Mouse (Mus musculus) Patski (cell line): ENCODE data around the gene Ccdc3. TPM values are rescaled to one million over a fixed set of nuclear protein-coding genes. Genes with fewer than 3 reads are reported as not detected.

Experiments
- ATAC-seq: fragments of 100-300 bp; one replicate; pipeline ENCODE4 v1.8.0; 2021
- CTCF ChIA-PET: fragments of 350-600 bp; sonication (Branson Sonifier 250); formaldehyde crosslinking; loops from one replicate; lab custom pipeline; 2022; ENCODE audit warnings: inconsistent platforms; lab: Charles Lee
- POLR2A ChIA-PET: fragments of 350-600 bp; sonication (Branson Sonifier 250); formaldehyde crosslinking; loops from one replicate; lab custom pipeline; 2022; ENCODE audit warnings: antibody characterized with exemption, inconsistent platforms; lab: Charles Lee
- DNase-seq: peaks from one replicate; pipeline ENCODE4 v3.0.0-alpha.2; 2011; ENCODE audit warnings: low read depth, low spot score
- H3K27me3 ChIP-seq: fragments of 371-371 bp; one replicate; pipeline ENCODE4 v1.5.1; 2021
- CTCF ChIP-seq: fragments of 100-300 bp; IDR thresholded peaks from one replicate; pipeline ENCODE4 v1.5.1; 2021
- in situ Hi-C: fragments of 300-500 bp; cut with MboI; formaldehyde crosslinking; loops from 3 replicates; pipeline ENCODE4 v1.11.1; 2018; ENCODE audit warnings: low pct_unique_long_range_greater_than_20kb, mixed read lengths
- polyA plus RNA-seq: library from polyadenylated mRNA; unstranded; gene quantifications from one replicate; pipeline ENCODE4 v1.2.3, GENCODE M21; 2021

Ccdc3 gene
- polyA plus RNA-seq, 1 experiment from 2014 or later, result 0.24 TPM

GRCm38 (mm10) chr2:5116856-5117532 lies 20.6 kb upstream of the Ccdc3 start:
- TF ChIP-seq CTCF, result no peak
- ChIA-PET POLR2A (no interaction called here), CTCF (interaction anchor here (1.2 kb wide), 1 partner anchor 279 kb away, joined by 3 read pairs; no protein-coding TSS in a partner anchor)
- peak; percentile 46 for ATAC-seq
- DNase-seq, result no peak
- no peaks in the 10 kb centered on the region for H3K27me3 ChIP-seq
- in situ Hi-C loops, result no loop called here

DNA sequence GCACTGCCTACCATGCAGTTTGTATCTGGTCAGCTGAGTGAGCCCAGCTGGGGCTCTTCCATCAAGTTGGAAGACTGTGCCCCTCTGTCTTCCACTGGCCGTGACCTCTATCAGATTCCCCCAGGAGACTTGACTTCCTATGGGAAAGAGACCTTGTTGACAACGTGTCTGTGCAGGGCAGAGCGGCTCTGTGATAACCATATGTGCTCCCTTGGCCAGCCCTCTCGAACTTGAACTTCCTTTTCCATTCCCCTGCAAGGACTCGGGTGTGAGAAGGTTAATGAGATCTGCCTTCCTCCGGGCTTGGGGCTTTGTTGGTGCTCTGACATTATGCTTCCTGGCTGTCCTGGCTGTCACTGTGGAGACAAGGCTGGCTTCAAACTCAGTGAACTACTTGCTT lies 12.1 kb upstream of the Ccdc3 start:
- POLR2A ChIA-PET, result no interaction called here
- in situ Hi-C loops, result no loop called here
- no peaks in the 10 kb centered on the region for H3K27me3 ChIP-seq
- no peak for DNase-seq
- no peak for ATAC-seq
- CTCF ChIA-PET, result interaction anchor here (1.1 to 1.2 kb wide), 2 partner anchors 9 to 14 kb away, joined by 3 to 4 read pairs; no protein-coding TSS in a partner anchor
- TF ChIP-seq CTCF, result no peak

GRCm38 (mm10) chr2:5127369-5127768 lies 10.2 kb upstream of the Ccdc3 start:
- DNase-seq, result no peak
- ChIA-PET CTCF (no interaction called here), POLR2A (no interaction called here)
- in situ Hi-C loops, result no loop called here
- H3K27me3 ChIP-seq, result no peaks in the 10 kb centered on the region
- no peak for TF ChIP-seq CTCF
- no peak for ATAC-seq

DNA sequence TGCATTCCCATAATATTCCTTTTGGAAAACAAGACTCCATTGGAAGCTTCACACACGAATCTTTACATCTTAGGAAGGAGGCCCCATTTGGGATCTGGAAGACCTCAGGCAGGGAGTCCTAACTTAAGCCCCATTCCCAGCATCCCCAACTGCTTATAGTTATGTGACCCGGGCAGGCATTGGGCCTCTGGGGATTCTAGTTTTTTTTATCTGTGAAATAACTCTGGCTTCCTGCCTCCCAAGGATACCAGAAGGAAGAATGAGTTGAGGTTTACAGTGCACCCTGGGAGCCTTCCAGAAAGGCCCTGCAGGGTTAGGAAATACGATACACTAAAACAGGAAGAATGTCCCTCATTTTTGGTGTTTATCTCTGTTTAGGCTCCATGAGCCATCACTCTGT lies 8.5 kb upstream of the Ccdc3 start:
- ATAC-seq (no peak), DNase-seq (no peak)
- in situ Hi-C loops, result no loop called here
- CTCF ChIA-PET, result no interaction called here
- H3K27me3 ChIP-seq, result no peaks in the 10 kb centered on the region
- POLR2A ChIA-PET, result no interaction called here
- TF ChIP-seq CTCF, result no peak

DNA sequence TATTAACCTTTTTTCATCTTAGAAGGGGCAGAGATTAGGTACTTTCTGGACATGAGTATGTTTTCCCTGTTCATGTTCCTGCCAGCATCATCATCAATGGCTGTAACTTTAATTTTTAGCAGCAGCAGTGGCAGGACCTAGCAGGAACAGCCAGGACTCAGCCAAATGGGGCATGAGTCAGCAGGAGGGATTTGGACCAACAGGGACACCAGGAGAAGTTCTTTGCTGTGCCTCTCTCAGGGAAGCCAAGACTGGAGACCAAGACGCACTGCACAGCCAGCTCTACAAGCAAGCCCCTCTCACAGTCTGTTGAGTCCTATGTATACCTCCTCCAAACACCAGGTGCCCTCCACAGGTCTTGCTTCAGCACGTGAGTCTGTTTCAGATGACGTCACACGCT lies 5.5 kb upstream of the Ccdc3 start:
- H3K27me3 ChIP-seq, result peaks cover 3% of the 10 kb centered on the region
- POLR2A ChIA-PET, result interaction anchor here (0.6 kb wide), 1 partner anchor 57 kb away, joined by 5 read pairs; no protein-coding TSS in a partner anchor
- CTCF ChIA-PET, result no interaction called here
- no peak for ATAC-seq
- DNase-seq, result no peak
- TF ChIP-seq CTCF, result no peak
- in situ Hi-C loops, result no loop called here

DNA sequence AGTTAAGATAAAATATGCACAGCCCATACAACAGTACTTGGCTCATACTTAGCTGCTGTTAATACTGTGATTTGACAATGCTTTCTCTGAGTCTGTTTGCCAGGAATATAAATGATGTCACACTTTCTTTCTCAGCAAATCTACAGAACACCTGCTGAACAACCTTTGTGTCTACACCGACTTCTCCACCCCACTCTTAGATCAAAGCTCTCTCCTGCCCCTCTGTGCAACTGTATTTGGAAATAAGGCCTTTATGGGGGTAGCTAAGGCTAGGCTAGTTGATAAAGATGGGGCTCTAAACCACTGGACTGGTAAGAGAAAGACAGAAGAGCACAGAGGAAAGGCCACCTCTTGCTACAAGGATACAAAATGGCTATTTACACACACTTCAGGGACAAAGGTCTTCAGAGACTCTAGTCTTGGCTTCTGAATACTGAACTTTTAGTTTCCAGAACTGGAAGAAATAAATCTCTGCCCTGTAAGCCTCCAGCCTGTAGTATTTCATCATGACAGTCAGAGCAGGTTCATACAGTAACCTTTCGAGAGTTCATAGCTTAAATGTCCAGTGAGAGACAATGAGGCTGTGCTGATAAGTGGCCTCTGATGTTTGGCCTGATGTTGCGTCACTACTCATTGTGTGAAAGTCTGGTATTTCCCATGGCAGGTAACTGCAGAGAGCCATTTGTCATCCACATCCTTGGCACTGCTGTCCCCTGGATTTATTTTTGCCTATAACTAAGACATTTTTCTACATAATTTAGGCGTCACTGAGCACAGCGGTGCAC lies 2.4 kb upstream of the Ccdc3 start:
- DNase-seq, result no peak
- TF ChIP-seq CTCF, result no peak
- ChIA-PET CTCF (interaction anchor here (1.3 kb wide), 1 partner anchor 10 kb away, joined by 4 read pairs; no protein-coding TSS in a partner anchor), POLR2A (no interaction called here)
- ATAC-seq, result no peak
- peaks cover 17% of the 10 kb centered on the region for H3K27me3 ChIP-seq
- in situ Hi-C loops, result no loop called here

- ATAC-seq (no peak), DNase-seq (no peak)
- CTCF ChIA-PET, result interaction anchor here (1.5 kb wide), 1 partner anchor 15 kb away, joined by 3 read pairs; no protein-coding TSS in a partner anchor
- peaks cover 20% of the 10 kb centered on the region for H3K27me3 ChIP-seq
- in situ Hi-C loops, result no loop called here
- POLR2A ChIA-PET, result no interaction called here
- no peak for TF ChIP-seq CTCF
Measured at GRCm38 (mm10) chr2:5139961-5140360, 2.4 kb downstream of the Ccdc3 start.

- no peak for DNase-seq
- ChIA-PET CTCF (no interaction called here), POLR2A (no interaction called here)
- peaks cover 3% of the 10 kb centered on the region for H3K27me3 ChIP-seq
- ATAC-seq, result no peak
- TF ChIP-seq CTCF, result no peak
- in situ Hi-C loops, result no loop called here
Measured at GRCm38 (mm10) chr2:5144446-5144845, 6.9 kb downstream of the Ccdc3 start.

DNA sequence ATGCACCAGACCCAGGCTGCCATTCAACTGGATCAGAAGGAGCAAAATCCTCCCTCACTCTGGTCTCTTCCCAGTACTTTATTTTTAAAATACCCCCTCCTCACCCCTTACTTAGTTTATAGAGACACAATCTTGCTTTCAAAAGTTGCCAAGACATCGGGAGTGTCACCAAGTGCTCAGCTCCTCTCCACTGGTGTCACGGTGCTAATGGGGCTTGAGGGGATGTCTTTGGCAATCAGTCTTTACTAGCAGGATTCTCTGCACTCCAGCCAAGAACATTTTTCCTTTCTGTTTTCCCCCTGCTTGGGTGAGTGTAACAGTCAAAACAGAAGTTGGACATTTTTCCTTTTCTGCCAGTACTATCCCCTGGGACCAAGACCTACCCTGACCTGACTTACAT lies 10.3 kb downstream of the Ccdc3 start:
- in situ Hi-C loops, result no loop called here
- ATAC-seq (no peak), DNase-seq (no peak)
- ChIA-PET POLR2A (no interaction called here), CTCF (no interaction called here)
- TF ChIP-seq CTCF, result no peak
- no peaks in the 10 kb centered on the region for H3K27me3 ChIP-seq

- peak; percentile 6 for TF ChIP-seq CTCF
- ChIA-PET POLR2A (no interaction called here), CTCF (interaction anchor here (2.2 kb wide), 1 partner anchor 11 kb away, joined by 10 read pairs; no protein-coding TSS in a partner anchor)
- ATAC-seq (no peak), DNase-seq (no peak)
- peaks cover 3% of the 10 kb centered on the region for H3K27me3 ChIP-seq
- in situ Hi-C loops, result no loop called here
Measured at GRCm38 (mm10) chr2:5154711-5155110, 17.1 kb downstream of the Ccdc3 start.
